Mouse (Mus musculus) midbrain, embryonic 16.5 days (tissue): ENCODE results near the gene March10. TPM values are rescaled to one million over a fixed set of nuclear protein-coding genes. Genes with fewer than 3 reads are reported as not detected.

ENCODE experiments used
- ATAC-seq: fragments of 200-750 bp; cut with Nextera tagmentation; 2 replicates; pipeline ENCODE4 v1.8.0; 2017; ENCODE audit warnings: moderate TSS enrichment
- H3K27ac ChIP-seq: fragments of 300-500 bp; sonication (generic); 2 replicates; pipeline ENCODE4 v1.5.1; 2014; ENCODE audit warnings: mild to moderate bottlenecking, low read length, mixed read lengths
- H3K27me3 ChIP-seq: fragments of 300-500 bp; sonication (generic); 2 replicates; pipeline ENCODE4 v1.6.1; 2014; ENCODE audit warnings: low read depth, low read length, mixed read lengths; ENCODE audit not compliant: control insufficient read depth, insufficient read depth
- H3K36me3 ChIP-seq: fragments of 300-500 bp; sonication (generic); 2 replicates; pipeline ENCODE4 v1.6.1; 2014; ENCODE audit warnings: mild to moderate bottlenecking, low read length, moderate library complexity, mixed read lengths; ENCODE audit not compliant: control insufficient read depth, insufficient read depth
- H3K4me1 ChIP-seq: fragments of 300-500 bp; sonication (generic); 2 replicates; pipeline ENCODE4 v1.6.1; 2014; ENCODE audit warnings: mild to moderate bottlenecking, low read length, mixed read lengths; ENCODE audit not compliant: control insufficient read depth, insufficient read depth
- H3K4me2 ChIP-seq: fragments of 300-500 bp; sonication (generic); 2 replicates; pipeline ENCODE4 v1.6.1; 2014; ENCODE audit warnings: mild to moderate bottlenecking, low read length, mixed read lengths
- H3K4me3 ChIP-seq: fragments of 300-500 bp; sonication (generic); 2 replicates; pipeline ENCODE4 v1.5.1; 2014; ENCODE audit warnings: low read depth, mild to moderate bottlenecking, low read length, moderate library complexity, mixed read lengths
- H3K9ac ChIP-seq: fragments of 300-500 bp; sonication (generic); 2 replicates; pipeline ENCODE4 v1.6.1; 2014; ENCODE audit warnings: low read depth, low read length, mixed read lengths
- H3K9me3 ChIP-seq: fragments of 300-500 bp; sonication (generic); replicated peaks from 2 replicates; pipeline ENCODE4 v1.6.1; 2014; ENCODE audit warnings: mild to moderate bottlenecking, low read length, mixed read lengths; ENCODE audit not compliant: control insufficient read depth, poor library complexity, severe bottlenecking
- WGBS: fragments of 180-500 bp; shearing (Covaris S2); extraction: QIAGEN DNeasy Blood & Tissue Kit; methylation state at CpG from one replicate; pipeline ENCODE4 v1.1.7; 2014; 5-methylcytosine and 5-hydroxymethylcytosine counted together
- polyA plus RNA-seq: library from polyadenylated mRNA; unstranded; fragments of >200 nt; fragmentation: Nextera tagmentation; extraction: Ambion mirVana; gene quantifications from 2 replicates; pipeline ENCODE4 v1.2.1, GENCODE M21; 2015

The March10 gene
- polyA plus RNA-seq, 1 experiment from 2014 or later, result 0.73 TPM

DNA sequence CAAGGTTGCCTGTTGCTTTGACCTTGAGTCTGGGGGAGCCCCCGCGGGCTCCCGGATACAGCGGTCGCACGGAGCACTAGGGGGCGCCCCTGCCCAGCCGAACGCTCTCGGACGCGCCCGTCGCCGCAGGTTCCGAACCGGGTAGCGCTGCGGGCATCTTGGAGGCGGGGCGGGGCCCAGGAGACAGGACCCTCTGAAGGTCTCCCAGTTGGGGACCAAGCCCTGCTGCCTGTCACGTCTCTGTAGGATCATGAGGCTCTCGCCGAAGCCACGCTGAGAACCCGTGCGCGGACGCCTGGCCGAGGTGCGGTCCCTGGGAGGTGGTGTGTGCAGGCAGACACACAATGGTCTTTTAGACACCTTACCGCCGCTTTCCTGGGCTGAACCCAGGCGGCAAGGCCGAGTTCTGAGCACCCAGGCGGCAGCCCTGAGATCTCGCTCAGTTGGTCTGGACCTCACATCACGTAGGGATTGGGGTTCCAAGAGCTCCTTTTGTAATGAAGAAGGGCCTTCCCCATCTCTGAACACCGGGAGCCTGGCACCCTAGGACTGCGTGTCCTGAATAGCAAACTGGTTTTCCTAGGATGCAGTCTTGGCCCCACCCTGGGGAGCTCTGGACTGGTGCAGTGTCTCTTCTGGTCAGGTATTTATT is 93.5 kb downstream of the March10 start:
- Histone ChIP-seq H3K27ac (peak overlapping the region; percentile 73), H3K27me3 (no peaks in the 10 kb centered on the region), H3K9me3 (no peaks in the 10 kb centered on the region), H3K4me3 (peak overlapping the region; percentile 45), H3K36me3 (no peaks in the 10 kb centered on the region), H3K4me1 (peaks cover 22% of the 10 kb centered on the region), H3K4me2 (peak overlapping the region; percentile 62), H3K9ac (peak overlapping the region; percentile 89)
- WGBS, result under 1% methylated on average over 40 of the region's 40 CpGs
- ATAC-seq, result peak; percentile 86

DNA sequence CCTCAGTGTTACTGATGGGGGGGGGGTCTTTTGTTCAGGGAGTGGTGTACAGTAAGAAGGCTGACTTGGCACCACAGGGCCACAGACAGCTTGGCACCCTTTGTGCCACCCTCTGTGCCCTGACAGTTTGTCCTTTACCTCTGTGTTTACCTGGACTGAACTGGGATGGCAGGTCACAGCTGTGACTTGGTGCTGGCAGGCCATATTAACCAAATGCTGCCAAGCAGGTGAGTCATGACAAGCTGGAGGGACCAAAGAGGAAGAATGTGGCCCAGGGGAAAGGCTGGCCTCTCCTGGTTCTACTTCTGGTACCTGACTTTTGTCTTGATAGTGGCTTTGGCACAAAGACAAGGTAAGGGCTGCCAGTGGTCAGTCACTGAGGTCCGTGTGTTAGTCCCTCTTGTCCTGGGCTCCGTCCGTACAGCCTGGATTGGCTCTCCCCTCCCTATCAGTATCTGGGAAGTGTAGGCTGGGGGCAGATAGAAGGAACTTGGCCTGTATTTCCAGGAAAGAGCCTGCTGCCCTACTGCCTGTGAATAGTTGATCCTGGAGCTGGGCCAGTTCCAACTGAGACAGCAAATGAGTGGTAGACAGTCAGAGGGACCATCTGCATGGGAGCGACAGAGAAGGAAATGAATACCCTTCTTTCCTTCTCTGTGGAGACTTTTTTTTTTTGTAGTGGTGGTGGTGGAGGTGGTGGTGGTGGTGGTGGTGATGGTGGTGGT is 94.3 kb downstream of the March10 start:
- no peaks in the 10 kb centered on the region for H3K36me3 ChIP-seq
- no peak overlapping the region for H3K4me3 ChIP-seq
- no peaks in the 10 kb centered on the region for H3K27me3 ChIP-seq
- H3K4me1 ChIP-seq, result peaks cover 22% of the 10 kb centered on the region
- ATAC-seq, result no peak
- H3K27ac ChIP-seq, result no peak overlapping the region
- H3K9ac ChIP-seq, result no peak overlapping the region
- H3K9me3 ChIP-seq, result no peaks in the 10 kb centered on the region
- H3K4me2 ChIP-seq, result no peak overlapping the region
- 88% methylated on average over 4 of the region's 4 CpGs for WGBS

DNA sequence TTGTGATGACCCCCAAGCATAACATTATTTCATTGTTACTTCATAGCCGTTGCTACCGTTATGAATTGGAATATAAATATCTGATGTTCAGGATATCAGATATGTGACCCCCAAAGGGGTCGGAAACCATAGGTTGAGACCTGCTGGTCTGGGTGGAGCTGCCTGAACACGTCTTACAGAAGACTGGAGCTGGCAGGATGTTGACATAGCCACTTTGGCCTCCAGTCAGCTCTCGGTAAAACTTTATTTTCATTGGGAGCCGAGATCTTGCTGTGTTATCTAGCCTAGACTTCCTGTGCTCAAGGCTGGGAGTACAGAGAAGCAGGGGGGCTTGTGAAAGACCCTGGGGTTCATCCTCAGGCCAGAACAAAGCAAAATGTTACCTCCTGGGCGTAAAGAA is 100.2 kb downstream of the March10 start:
- H3K9me3 ChIP-seq, result no peaks in the 10 kb centered on the region
- 83% methylated on average over 7 of the region's 7 CpGs for WGBS

DNA sequence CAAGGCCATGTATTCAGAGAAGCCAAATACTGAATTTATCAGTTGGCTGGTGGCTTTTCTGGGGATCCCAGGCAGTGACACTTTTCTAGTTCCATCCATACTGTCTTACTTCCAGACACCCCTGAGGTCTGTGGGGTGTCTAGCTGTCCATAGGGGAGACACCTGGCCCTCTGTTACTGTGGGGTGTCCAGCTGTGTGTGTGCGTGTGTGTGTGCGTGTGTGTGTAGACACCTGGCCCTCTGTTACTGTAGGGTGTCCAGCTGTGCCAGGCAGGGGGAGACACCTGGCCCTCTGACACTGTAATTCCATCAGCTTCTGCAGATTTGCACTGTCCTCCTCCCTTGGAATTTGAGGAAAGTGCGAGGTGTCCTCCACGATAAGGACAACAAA is 102.6 kb downstream of the March10 start:
- H3K27me3 ChIP-seq, result no peaks in the 10 kb centered on the region
- no peaks in the 10 kb centered on the region for H3K9me3 ChIP-seq
- H3K4me1 ChIP-seq, result no peaks in the 10 kb centered on the region
- H3K4me2 ChIP-seq, result no peak overlapping the region
- H3K4me3 ChIP-seq, result no peak overlapping the region
- WGBS, result 96% methylated on average over 4 of the region's 4 CpGs
- no peak for ATAC-seq
- no peak overlapping the region for H3K9ac ChIP-seq
- no peaks in the 10 kb centered on the region for H3K36me3 ChIP-seq
- no peak overlapping the region for H3K27ac ChIP-seq

More for the DNA sequence above, 100.2 kb downstream of the March10 start:
- no peaks in the 10 kb centered on the region for H3K4me1 ChIP-seq
- H3K4me2 ChIP-seq, result no peak overlapping the region
- no peak overlapping the region for H3K9ac ChIP-seq
- no peak overlapping the region for H3K4me3 ChIP-seq
- no peaks in the 10 kb centered on the region for H3K27me3 ChIP-seq
- H3K36me3 ChIP-seq, result no peaks in the 10 kb centered on the region
- no peak for ATAC-seq
- no peak overlapping the region for H3K27ac ChIP-seq

DNA sequence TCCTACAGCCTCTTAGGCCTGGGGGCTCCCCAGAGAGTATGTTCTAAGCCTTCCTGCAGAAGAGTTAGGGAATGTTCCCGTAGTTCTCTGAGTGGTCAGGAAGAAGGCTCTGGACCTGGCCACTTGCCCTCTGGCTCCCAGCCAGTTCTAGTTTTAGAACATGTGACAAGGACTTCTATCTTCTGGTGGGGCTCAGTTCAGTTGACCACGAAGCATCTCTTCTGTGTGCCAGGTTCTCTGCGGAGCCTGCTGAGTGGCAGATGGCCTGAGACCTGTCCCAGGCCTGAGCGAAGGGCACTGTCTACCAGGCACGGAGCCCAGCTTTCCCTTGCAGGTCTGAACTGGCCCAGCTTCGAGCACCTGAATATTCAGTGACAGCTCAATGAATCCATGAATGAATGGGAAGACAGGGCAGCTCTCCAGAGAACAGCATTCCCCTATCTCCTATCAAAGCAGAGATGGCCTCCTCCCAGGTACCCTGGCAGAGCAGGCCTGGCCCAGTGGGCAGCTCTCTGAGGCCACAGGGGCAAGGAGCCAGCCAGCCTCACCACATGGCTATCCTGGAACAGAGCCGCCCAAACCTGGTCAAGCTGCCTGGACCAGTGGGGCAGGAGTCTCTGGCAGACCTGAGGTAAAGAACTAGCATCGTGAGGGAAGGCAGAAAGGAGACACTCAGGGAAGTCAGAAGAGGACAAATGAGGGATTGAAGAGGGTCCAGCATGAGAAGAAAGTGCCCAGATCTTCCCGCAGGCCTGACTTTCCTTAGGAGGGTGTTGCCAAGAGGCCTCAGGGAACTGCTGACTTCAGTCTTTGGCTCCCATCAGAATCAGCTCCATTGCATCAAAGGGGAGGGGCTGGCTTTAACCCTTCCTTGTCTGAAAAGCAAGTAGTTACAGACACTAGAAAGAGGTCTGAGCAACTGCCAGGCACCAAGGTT is 103.3 kb downstream of the March10 start:
- Histone ChIP-seq H3K9ac (no peak overlapping the region), H3K36me3 (no peaks in the 10 kb centered on the region), H3K27ac (no peak overlapping the region), H3K4me3 (no peak overlapping the region), H3K27me3 (no peaks in the 10 kb centered on the region), H3K9me3 (no peaks in the 10 kb centered on the region), H3K4me2 (no peak overlapping the region), H3K4me1 (no peaks in the 10 kb centered on the region)
- ATAC-seq, result no peak
- 59% methylated on average over 9 of the region's 9 CpGs for WGBS

DNA sequence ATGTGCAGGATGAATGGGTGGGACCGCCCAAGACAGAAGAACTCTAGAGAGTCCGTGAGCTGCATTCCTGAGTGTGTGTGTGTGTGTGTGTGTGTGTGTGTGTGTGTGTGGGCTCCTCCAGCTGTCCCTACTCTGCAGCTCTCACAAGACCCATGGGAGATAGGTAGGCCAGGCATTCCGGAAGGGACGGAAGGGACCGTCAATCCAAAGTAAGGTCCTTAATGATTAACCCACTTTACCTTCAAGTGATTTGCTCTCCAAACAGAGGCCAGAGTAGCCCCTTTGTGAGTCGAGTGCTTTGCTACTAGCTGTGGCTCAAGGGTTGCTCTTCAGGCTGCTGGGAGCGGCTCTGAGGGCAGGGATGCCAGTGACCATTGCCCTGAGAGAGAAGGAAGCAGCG is 104.4 kb downstream of the March10 start:
- 81% methylated on average over 8 of the region's 8 CpGs for WGBS
- no peak overlapping the region for H3K9ac ChIP-seq
- H3K27ac ChIP-seq, result no peak overlapping the region
- no peaks in the 10 kb centered on the region for H3K9me3 ChIP-seq
- H3K27me3 ChIP-seq, result no peaks in the 10 kb centered on the region
- no peak for ATAC-seq
- H3K4me2 ChIP-seq, result no peak overlapping the region
- no peak overlapping the region for H3K4me3 ChIP-seq
- no peaks in the 10 kb centered on the region for H3K4me1 ChIP-seq
- H3K36me3 ChIP-seq, result no peaks in the 10 kb centered on the region

DNA sequence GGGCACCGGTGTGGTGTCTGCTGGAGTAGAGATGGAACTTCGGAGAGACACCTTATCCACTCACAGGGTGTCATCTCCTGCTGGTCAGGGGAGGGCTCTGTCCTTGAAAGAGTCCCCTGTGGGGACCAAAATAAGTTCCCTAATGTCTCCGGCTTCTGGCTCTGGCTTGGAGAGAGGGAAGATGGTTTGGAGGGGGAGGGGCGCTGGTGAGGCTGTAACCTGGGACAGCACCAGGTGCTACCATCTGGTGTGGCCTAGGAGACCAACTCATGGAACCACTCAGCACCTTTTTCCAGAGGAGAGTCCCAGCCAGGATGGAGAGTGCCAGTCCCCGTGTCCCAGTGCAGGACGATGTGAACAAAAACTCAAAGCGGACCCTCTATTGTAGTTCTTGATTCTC is 105.9 kb downstream of the March10 start:
- Histone ChIP-seq H3K9me3 (no peaks in the 10 kb centered on the region), H3K4me2 (no peak overlapping the region), H3K9ac (no peak overlapping the region), H3K36me3 (no peaks in the 10 kb centered on the region), H3K4me1 (no peaks in the 10 kb centered on the region), H3K4me3 (no peak overlapping the region), H3K27ac (no peak overlapping the region), H3K27me3 (no peaks in the 10 kb centered on the region)
- WGBS, result 90% methylated on average over 7 of the region's 7 CpGs
- ATAC-seq, result no peak

DNA sequence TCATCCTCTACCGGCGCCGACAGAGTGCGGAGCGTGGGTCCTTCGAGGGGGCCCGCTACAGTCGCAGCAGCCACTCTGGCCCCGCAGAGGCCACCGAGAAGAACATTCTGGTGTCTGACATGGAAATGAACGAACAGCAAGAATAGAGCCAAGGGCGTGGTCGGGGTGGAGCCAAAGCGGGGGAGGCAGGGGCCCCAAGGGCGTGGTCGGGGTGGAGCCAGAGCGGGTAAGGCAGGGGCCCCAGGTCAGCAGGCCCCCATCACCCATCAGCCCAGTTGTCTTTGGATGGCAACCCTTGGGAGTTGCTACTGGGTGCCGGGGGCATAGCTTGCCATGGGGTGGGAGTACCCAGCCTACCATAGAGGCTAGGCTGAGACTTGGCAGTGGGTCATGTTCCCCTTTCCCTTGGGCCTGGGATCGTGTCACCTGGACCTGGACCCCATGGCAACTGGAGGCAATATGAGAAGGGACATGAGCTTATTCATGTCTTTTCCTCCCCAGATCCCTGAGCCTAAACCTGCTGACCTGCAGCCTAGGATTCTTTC is 106.7 kb downstream of the March10 start:
- Histone ChIP-seq H3K4me1 (no peaks in the 10 kb centered on the region), H3K36me3 (no peaks in the 10 kb centered on the region), H3K4me2 (no peak overlapping the region), H3K9me3 (no peaks in the 10 kb centered on the region), H3K4me3 (no peak overlapping the region), H3K27me3 (no peaks in the 10 kb centered on the region), H3K27ac (no peak overlapping the region), H3K9ac (no peak overlapping the region)
- 98% methylated on average over 19 of the region's 19 CpGs for WGBS
- ATAC-seq, result no peak
